Mouse (Mus musculus) MN1 (cell line): ENCODE data around the gene Ramp3.
A peak's percentile ranks its signal among the peaks of the same experiment; 100 is the strongest.

Source experiments
- DNase-seq: peaks from one replicate; pipeline ENCODE4 v3.0.0-alpha.2; 2016; ENCODE audit warnings: low spot score

The Ramp3 gene

DNA sequence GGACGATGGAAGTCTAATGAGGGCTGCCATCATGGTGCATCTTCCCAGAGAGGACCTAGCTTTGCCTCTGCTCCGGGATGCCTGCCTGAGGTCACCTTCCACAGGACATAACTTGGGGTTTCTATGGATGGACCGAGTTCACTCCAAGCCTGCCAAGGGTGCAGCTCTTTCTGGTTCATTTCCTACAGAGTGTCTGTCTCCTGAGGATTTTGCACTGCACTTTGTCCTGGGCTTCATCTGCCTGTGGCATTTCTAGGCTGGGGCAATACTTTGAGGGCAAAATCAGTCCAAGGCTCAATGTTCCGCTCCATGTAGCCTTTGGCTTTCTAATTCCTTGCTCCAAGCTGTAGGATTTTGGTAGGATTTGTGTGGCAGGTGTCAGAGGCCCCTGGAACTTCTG is 12.5 kb downstream of the Ramp3 start:
- DNase-seq: no peak

DNA sequence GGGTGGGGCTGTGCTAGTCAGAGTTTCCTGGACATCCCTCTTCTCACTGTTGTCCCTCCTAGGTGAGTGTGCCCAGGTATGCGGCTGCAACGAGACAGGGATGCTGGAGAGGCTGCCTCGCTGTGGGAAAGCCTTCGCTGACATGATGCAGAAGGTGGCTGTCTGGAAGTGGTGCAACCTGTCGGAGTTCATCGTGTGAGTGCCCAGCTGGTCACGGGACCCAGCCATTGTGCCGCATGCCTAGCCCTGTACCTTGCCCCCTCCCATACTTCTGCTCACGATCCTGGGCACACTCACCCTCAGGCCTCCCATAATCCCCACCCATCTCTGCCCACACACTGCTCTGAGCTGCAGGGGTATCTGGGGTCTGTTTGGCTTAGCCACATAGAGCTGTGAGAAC is 16.4 kb downstream of the Ramp3 start:
- no peak for DNase-seq

DNA sequence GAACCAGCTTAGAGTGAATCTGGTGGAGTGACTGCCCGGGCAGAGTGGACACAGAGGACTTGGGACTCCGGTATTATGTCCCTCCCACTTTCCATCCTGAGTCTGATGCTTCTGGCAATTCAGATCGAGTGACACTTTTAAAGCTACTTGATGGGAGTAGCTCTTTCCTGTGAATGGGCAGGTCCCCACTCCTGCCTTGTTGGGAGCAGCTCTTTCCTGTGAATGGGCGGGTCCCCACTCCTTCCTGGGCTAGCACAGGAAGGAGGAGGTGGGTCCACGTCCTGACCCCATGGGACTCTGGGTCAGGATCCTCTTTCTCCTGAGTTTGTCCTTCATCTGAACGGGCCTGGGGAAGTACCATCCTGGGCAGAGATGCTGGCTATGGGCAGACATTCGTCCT is 17.1 kb downstream of the Ramp3 start:
- DNase-seq: no peak

DNA sequence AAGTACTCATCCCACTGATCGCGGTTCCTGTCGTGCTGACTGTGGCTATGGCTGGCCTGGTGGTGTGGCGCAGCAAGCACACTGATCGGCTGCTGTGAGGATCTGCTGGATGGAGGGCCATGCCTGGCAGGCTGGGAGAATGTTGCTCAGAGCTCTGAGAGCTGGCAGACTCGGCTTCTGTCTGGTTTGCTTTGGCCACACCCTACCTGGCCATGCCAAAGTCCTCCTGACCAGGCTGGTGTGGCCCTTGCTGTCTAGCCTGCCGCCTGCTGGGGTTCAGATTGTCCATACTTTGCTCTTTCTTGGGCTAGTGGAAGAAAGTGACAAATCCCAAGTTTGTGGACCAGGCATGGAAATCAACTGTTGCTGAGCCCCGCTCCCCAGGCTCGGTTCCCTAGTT is 18.3 kb downstream of the Ramp3 start:
- no peak for DNase-seq

DNA sequence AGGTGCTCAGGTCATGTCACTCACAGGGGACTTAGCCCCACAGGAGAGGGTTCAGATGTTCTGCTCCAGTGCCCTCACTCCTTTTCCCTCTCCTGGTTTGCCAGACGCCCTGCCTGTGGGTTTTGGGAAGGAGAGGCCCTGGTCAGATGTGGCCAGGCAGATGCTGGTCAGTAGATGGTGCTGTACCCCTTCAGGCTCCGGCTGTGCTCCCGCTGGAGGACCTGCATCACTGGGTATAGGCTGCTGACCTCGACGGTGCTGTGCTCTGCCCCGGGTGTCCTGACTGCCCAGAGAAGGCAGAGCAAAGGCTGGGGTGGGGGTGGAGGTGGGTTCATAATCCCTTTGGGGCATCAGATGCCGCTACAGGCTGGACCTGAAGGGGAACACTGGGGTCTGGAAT is 19.2 kb downstream of the Ramp3 start:
- DNase-seq: no peak

DNA sequence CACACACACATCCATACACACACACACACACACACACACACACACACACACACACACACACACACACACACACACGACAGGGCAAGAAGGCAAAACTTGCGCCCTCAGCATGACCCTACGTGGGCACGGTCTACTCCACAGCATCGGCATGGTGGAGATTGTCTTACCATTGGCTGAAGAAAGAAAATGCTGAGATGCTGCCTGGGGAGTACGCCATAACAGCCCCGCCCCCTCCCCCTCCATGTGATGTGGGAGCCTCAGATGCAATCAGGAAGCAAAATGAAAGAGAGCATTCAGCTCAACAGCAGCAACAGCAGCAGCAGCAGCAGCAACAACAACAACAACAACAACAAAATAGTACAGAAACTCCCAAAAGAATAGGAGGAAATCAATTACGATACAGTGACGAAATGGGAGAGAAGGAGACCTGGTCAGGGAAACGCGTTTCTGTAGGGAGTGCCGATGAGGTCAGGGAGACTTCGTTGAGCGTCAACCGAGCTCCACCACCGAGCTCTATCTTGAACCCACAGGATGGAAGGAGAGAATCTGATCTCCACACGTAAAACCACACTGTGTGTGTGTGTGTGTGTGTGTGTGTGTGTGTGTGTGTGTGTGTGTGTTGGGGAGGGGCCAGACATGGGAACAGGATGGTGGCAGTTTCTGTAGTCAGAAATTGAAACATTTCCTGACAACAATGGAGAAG is 21.5 kb downstream of the Ramp3 start:
- peak; percentile 18 for DNase-seq

DNA sequence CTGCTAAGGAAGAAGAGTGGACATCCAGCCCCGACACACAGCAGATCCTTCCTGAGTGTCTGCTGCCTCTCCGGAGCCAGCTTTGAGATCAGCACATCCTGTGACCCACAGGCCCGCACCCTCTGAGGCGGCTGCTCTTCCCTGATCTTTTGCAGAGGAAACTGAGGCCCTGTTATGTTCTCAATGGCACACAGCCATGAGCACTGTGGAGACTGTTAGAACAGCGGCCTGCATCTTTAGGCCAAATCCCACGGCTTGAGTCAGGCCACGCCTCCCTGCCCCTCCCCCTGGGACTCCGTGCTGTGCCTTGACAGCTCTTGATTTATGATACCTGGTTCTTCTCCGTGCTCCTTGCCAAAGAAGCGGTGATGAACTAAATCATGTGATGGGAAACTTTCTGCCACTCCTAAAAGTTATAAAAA is 22.1 kb downstream of the Ramp3 start:
- peak; percentile 42 for DNase-seq

DNA sequence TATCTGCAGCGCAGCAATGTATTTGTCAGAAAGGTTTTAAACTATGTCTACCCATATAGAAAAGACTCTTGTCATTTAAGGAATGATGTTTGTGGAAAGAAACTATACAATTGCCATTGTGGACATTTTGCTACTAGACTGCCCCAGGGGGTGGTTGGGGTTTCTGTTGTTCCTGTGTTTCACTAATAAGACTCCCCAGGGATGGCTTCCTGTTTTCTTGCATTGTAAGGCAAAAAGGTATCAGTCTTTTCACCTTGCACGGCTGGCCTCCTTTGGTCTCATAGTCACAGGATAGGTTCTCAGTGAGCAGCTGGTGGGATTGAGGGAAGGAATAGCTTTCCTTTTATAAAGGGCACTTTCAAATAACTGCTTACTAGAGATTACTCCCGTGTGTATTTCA is 26.4 kb downstream of the Ramp3 start:
- DNase-seq: no peak

DNA sequence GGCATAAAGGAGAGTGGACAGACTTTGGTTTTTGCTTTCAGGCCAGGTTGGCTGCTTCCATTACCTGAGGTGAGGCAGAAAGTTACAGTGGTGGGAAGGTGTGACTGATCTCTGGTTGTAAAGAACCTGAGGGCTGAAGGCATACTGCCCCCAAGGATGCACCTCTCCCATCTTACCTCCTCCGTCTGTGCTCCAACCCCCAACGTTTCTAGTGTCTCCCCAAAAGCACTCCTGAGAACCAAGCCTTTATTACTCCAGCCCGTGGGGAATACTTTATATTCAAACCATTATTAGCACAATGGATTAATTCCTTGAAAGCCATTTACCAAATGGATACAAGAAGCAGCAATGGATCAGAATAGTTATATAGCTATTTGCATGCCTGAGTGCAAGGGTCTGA is 30.6 kb downstream of the Ramp3 start:
- no peak for DNase-seq

DNA sequence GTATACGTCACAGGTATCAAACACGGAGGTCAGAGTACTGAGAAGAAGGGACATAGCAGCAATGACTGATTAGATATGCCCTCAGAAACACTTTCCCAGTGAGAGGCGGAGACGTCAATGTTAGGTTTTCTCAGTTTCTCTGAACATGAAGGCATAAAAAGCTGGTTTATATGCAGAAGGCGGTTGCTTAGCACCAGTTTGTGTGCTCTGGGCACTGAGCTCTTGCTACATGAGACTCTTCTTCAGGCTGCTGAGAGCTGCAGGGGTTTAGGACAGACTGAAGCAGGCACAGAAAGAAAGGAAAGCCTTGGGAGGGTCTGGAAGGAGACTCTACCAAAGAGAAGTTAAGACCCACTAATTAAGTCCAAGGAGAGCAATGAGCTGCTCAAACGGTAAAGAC is 34.0 kb downstream of the Ramp3 start:
- DNase-seq: no peak

DNA sequence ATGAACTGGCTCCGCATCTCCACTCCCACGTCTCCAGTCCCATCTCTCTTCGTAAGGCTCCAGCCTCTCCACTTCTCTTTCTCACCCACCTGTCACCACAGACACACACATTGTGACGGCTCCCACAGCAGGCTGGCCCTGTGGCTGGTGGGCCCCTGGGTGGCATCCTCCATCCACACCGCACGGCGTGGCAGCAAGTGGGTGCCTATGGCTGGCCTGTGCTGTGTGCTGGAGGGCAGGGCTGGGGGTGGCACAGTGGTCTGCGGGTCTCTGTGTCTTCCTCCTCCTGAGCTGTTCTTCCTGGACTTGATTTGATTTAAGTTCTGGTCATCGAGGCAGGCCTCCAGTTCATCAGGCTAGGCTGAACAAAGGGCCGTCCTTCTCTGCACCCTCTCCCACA is 35.8 kb downstream of the Ramp3 start:
- DNase-seq: no peak

DNA sequence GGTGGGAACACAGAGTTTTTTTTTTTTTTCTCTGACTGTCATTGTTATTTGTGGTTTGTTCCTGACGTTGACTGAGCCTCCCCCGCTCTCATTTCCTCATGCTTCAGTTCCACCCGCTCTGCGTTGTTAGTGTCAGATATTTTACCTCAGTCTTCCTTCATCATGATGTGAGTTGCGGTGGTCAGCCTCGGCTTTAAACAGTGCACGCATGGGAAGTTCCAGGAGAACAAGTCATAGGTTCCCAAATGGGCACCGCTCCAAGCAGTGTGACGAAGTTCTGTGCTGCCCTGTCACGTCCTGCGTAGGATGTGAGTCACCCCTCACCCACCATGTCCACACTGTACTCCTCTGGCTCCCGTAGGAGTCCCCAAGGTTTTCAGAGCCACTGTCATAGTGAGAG is 36.9 kb downstream of the Ramp3 start:
- DNase-seq: no peak

DNA sequence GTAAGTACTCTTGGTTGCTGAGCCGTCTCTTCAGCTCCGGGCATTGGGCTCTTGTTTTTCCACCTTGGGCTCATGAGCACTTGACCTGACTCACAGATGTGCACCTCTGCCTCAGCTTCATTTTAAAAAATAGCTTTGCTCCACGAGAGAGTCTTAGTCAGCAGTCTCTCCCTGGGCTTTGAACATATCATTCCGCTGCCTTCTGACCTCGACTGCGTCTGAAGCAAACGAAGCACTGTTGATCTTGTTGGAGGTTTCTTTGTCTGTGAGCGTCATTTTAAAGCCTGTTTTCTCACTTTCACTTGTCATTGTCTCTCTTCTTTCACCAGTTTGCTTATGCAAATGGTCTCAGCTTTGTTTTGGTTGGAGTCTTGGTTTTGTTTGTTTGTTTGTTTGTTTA is 38.2 kb downstream of the Ramp3 start:
- DNase-seq: no peak

DNA sequence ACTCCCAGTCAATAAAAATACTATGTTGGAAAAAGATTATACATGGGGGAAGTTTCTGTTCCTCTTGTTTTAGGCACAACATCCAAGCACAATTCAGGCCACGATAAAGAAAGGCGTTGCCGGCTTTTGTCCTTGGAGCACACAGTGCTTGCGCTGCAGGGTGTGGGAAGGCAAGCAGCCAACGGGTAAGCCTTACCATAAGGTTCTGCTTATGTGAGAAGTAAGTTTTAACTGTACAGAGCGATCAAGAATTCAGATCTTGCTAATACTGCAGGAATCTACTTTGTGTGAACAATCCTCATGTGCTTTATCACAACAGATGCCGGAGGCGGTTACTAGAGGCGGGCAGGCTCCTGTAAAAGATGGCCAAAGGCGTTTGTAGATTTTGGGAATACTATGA is 39.4 kb downstream of the Ramp3 start:
- no peak for DNase-seq

DNA sequence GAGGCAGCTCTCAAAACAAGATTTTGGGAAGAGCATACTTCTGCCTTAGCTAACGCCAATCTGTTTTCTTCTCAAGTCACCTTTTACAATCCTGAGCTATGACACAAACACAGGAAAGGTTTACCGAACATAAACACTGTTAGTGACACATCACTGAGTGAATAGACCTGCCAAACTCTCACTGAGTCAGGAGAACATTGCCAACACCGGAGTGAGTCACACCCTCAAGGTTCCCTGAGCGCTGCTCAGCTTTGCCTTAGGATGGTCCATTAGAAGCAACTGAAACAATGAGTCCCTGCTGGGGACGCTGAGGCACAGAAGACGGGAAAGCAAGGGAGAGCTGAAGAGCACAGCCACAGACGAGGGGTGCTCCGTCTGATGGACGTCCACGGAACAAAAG is 40.0 kb downstream of the Ramp3 start:
- no peak for DNase-seq

DNA sequence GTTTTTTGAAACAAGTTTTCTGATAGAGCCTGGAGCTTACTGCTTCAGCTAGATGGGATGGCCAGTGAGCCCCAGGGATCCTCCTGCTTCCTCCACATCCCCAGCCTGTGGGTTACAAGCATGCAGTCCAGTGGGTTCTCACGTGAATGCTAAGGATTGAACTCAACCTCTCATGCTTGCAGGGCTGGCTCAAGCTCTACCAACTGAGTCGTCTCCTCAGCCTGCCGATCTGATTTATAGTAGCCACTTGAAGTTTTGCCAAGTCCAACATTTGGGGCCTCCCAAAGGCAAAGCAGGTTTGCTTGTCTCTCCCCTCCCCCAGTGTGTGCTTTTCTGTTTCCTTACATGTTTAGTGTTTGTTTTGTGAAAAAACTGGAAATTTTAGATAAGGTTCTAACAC is 43.9 kb downstream of the Ramp3 start:
- no peak for DNase-seq

DNA sequence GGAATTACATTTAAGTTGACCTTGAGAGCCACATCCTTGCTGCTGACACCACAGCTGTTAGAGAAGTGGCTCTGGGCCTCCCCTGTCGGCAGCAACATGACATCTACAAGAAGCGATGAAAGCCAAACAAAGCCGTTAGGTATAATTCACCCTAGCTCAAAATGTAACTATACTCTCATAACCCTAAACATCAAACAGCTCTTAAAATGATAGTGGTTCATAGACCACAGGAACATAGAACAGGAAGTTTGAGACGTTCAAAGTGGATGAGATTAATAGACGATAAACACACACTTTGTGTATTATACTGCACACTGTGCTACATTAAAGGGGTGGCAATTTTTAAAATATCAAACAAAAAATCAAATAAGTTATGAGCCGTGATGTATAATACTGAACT is 46.5 kb downstream of the Ramp3 start:
- no peak for DNase-seq

DNA sequence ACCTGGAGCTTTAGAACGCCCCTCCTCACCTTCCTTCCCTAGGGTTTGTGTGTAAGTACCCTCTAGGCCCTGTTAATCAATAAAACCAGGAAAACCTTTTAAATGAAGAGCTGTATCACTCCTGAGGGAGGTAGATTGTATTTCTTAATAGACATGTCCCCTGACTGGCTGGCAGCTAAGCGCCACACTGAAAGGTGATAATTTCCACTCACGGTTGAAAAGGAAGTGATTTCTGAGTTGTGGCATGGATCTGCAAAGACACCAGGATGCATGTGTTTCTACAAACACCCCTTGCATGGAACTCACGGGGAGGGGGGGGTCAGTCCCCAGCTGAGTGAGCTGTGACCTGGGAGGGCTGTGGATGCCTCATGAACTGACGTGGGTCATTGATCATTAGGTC is 47.2 kb downstream of the Ramp3 start:
- no peak for DNase-seq

DNA sequence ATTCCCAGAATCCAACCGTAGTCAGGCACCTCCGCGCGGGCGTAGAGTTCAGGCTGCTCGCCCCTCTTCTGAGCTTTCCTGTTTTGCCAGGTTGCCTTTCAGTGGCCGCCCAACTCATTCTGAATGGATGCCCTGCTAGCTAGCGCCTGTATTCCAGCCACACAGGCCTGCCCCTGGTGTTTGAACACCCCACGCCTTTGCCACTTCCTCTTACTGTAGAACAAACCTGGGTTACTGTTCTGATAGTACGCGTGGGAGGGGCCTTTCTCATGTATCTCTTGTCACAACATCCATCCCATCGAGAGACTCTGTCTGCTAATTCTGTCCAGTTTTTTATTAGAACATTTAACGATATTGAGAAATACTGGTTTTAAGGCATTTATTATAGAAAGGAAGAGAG is 48.5 kb downstream of the Ramp3 start:
- DNase-seq: no peak

DNA sequence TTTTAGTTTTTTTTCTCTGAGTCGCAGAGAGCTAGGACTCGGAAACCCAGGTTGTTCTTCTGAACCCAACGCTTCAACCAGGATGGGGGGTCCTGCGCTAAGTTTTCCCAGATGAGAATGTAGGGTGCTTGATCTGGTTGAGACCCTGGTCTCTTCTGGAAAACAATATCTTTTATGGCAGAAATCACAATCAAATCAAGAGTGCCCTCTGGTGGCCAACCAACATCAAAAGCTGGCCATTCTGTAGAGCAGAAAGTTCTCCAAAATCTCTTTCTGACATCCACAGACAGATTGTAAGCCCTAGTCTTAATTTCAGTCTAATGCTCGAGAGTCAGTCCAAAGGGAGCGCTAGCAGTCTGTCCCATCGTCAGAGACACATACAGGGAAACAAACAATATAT is 50.1 kb downstream of the Ramp3 start:
- no peak for DNase-seq

DNA sequence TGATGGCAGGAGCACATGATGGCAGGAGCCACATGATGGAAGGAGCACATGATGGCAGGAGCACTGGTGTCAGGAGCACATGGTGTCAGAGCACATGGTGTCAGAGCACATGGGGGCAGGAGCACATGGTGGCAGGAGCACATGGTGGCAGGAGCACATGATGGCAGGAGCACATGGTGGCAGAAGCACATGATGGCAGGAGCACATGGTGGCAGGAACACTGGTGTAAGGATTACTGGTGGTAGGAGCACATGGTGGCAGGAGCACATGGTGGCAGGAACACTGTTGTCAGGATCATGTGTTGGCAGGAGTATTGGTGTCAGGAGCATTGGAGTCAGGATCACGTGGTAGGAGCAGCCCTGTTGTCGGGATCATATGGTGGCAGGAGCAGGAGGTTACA is 52.1 kb downstream of the Ramp3 start:
- no peak for DNase-seq

DNA sequence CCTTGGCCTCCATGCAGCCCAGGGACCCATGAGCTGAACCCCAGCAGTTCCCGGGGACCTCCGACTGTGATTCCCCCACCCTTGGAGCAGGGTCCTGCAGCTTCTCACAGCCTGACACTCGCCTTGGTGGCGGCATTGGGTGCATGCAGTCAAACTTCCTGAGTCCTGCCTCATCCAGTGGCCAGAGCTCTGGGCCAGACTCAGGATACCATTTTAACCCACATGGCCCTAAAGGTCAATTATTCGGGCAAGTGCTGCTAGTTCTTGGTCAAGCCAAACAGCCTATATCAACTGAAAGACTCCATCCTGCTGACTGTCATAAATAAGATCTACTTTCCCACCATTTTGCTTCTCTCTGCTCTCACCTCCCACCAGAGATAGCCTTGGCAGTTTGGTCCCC is 62.4 kb downstream of the Ramp3 start:
- no peak for DNase-seq

DNA sequence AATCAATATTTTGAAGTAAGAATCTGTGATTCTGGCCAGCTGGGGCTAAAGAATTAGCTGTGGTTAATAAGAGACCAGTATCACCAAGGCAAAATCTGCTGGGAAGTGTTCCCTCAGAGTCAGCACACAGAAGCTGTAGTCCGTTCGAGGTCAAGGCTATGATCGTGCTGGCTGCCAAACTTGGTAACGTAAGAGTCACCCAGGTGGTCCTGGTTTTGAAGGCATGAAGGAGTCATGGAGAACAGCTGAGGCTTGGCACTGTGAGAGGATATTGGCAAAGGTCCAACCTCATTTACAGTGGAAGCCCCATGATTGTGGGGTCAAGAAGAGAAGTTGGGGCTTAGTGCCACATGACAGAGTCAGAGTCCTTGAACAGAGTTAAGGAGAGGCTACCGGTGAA is 68.6 kb downstream of the Ramp3 start:
- no peak for DNase-seq
